Mouse (Mus musculus) myocyte (in vitro differentiated cells): Measurements from ENCODE around the gene Taf6l. TPM values are rescaled to one million over a fixed set of nuclear protein-coding genes. Genes with fewer than 3 reads are reported as not detected.

ENCODE experiments used
- H3K27me3 ChIP-seq: one replicate; pipeline ENCODE4 v1.6.1; 2011; ENCODE audit not compliant: control insufficient read depth, insufficient read depth, insufficient read length
- H3K36me3 ChIP-seq: one replicate; pipeline ENCODE4 v1.6.1; 2011; ENCODE audit not compliant: control insufficient read depth, insufficient read depth
- H3K4me2 ChIP-seq: one replicate; pipeline ENCODE4 v1.6.1; 2011; ENCODE audit warnings: low read depth, control low read depth
- H3K4me3 ChIP-seq: one replicate; pipeline ENCODE4 v1.5.1; 2011; ENCODE audit warnings: mild to moderate bottlenecking, control low read depth, moderate library complexity
- H3K79me2 ChIP-seq: one replicate; pipeline ENCODE4 v1.6.1; 2011; ENCODE audit not compliant: control insufficient read depth, insufficient read depth
- H3ac ChIP-seq: one replicate; pipeline ENCODE4 v1.6.1; 2011; ENCODE audit not compliant: control insufficient read depth, insufficient read length
- CEBPB ChIP-seq: IDR thresholded peaks from 2 replicates; pipeline ENCODE4 v1.6.1; 2011; ENCODE audit warnings: mild to moderate bottlenecking, moderate library complexity; ENCODE audit not compliant: poor library complexity, insufficient read depth, severe bottlenecking
- E2F4 ChIP-seq: IDR thresholded peaks from one replicate; pipeline ENCODE4 v1.6.1; 2011; ENCODE audit warnings: mild to moderate bottlenecking, control low read depth, moderate library complexity; ENCODE audit not compliant: insufficient read depth
- MAX ChIP-seq: IDR thresholded peaks from one replicate; pipeline ENCODE4 v1.6.1; 2011; ENCODE audit warnings: low read depth, mild to moderate bottlenecking, control low read depth
- MYOD1 ChIP-seq, 3 experiments: IDR thresholded peaks; one replicate each; pipeline ENCODE4 v1.6.1; 2011; ENCODE audit warnings: control low read depth in 2 of 3, low read depth in 2 of 3, mild to moderate bottlenecking in 2 of 3, moderate library complexity in 1 of 3; ENCODE audit not compliant: insufficient read length in 2 of 3, control insufficient read depth in 1 of 3
- MYOG ChIP-seq, 3 experiments: IDR thresholded peaks; one replicate each; pipeline ENCODE4 v1.6.1; 2011; ENCODE audit warnings: control low read depth in 2 of 3, low read depth in 2 of 3, mild to moderate bottlenecking in 2 of 3; ENCODE audit not compliant: insufficient read length in 2 of 3, control insufficient read depth in 1 of 3, insufficient read depth in 1 of 3
- POLR2A ChIP-seq: IDR thresholded peaks from one replicate; pipeline ENCODE4 v1.6.1; 2011; ENCODE audit warnings: low read depth, mild to moderate bottlenecking, control low read depth, moderate library complexity; ENCODE audit not compliant: insufficient read length
- POLR2AphosphoS2 ChIP-seq: IDR thresholded peaks from one replicate; pipeline ENCODE4 v1.6.1; 2011; ENCODE audit warnings: low read depth, control low read depth; ENCODE audit not compliant: insufficient read length
- REST ChIP-seq: IDR thresholded peaks from one replicate; pipeline ENCODE4 v1.6.1; 2011; ENCODE audit warnings: mild to moderate bottlenecking, control low read depth, moderate library complexity; ENCODE audit not compliant: insufficient read depth, insufficient read length
- SRF ChIP-seq: IDR thresholded peaks from one replicate; pipeline ENCODE4 v1.6.1; 2011; ENCODE audit warnings: low read depth; ENCODE audit not compliant: control insufficient read depth, insufficient read length
- TCF12 ChIP-seq: IDR thresholded peaks from one replicate; pipeline ENCODE4 v1.6.1; 2011; ENCODE audit warnings: mild to moderate bottlenecking, control low read depth; ENCODE audit not compliant: poor library complexity, insufficient read depth, severe bottlenecking
- TCF3 ChIP-seq: IDR thresholded peaks from one replicate; pipeline ENCODE4 v1.6.1; 2011; ENCODE audit warnings: low read depth, control low read depth; ENCODE audit not compliant: insufficient read length
- USF1 ChIP-seq: IDR thresholded peaks from one replicate; pipeline ENCODE4 v1.6.1; 2011; ENCODE audit warnings: low read depth, mild to moderate bottlenecking, control low read depth, moderate library complexity
- polyA plus RNA-seq: library from polyadenylated mRNA; unstranded; fragments of >200 nt; fragmentation: generic; extraction: Trizol; gene quantifications from one replicate; pipeline ENCODE4 v1.2.1, GENCODE M21; 2012; ENCODE audit warnings: missing spikeins

Gene Taf6l
- polyA plus RNA-seq, 1 experiment: 19.6 TPM

DNA sequence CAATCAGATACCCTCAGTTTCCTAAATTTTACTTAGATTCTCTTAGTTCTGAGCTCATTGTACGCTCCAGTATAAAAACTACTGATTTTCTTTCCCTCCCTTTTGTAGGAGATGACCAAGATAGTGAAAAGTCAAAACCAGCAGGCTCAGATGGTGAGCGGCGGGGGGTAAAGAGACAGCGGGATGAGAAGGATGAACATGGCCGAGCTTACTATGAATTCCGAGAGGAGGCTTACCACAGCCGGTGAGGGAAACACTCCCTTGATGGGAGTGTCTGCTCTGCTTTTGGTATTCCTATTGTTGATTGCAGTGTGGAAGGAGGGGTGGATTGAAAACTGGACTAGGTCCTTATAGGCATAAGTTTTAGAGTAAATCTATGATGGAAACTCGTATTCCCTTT is 36.5 kb upstream of the Taf6l start:
- no peaks in the 10 kb centered on the region for H3K27me3 ChIP-seq
- TF ChIP-seq SRF (no peak), POLR2AphosphoS2 (no peak), MYOD1 (IDR thresholded peaks at IDR 0.05; ENCODE audit: control insufficient read depth in 1 of 3, insufficient read length in 2 of 3, low read depth in 2 of 3) (no peak), E2F4 (no peak), MYOG (IDR thresholded peaks at IDR 0.05; ENCODE audit: control insufficient read depth in 1 of 3, insufficient read depth in 1 of 3, insufficient read length in 2 of 3, low read depth in 2 of 3) (no peak), POLR2A (no peak), USF1 (no peak), TCF3 (no peak), TCF12 (no peak), MAX (no peak), CEBPB (no peak), REST (no peak)
- peak overlapping the region; percentile 96 for H3K4me3 ChIP-seq
- H3ac ChIP-seq: no peak overlapping the region
- peaks cover 46% of the 10 kb centered on the region for H3K36me3 ChIP-seq
- peak overlapping the region; percentile 58 for H3K4me2 ChIP-seq
- H3K79me2 ChIP-seq: peaks cover 58% of the 10 kb centered on the region

DNA sequence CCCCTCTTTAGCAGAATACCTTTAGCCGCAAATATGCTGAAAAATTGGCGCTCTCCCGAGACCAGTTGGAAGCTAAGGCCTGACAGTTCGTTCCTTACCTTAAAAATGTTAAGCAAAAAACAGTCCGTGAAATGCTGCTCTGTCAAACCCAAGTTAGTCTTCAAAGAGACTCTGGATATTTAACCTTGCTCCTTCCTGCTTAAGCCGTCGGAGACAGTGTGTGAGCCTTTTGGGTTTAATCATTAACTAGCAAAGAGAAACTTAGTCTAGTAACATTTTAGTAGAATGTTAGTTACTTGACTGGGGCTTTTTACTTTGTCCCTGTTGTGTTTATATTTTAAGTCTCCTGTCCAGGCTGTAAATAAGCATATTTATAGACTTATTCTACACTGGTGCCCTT is 34.9 kb upstream of the Taf6l start:
- peaks cover 31% of the 10 kb centered on the region for H3K36me3 ChIP-seq
- peak overlapping the region; percentile 96 for H3K4me3 ChIP-seq
- peak overlapping the region; percentile 75 for H3K4me2 ChIP-seq
- peak overlapping the region; percentile 84 for H3ac ChIP-seq
- no peaks in the 10 kb centered on the region for H3K27me3 ChIP-seq
- TF ChIP-seq POLR2A (no peak), USF1 (no peak), TCF3 (no peak), MYOG (IDR thresholded peaks at IDR 0.05; ENCODE audit: control insufficient read depth in 1 of 3, insufficient read depth in 1 of 3, insufficient read length in 2 of 3, low read depth in 2 of 3) (no peak), MYOD1 (IDR thresholded peaks at IDR 0.05; ENCODE audit: control insufficient read depth in 1 of 3, insufficient read length in 2 of 3, low read depth in 2 of 3) (no peak), TCF12 (no peak), REST (no peak)
- peaks cover 73% of the 10 kb centered on the region for H3K79me2 ChIP-seq

DNA sequence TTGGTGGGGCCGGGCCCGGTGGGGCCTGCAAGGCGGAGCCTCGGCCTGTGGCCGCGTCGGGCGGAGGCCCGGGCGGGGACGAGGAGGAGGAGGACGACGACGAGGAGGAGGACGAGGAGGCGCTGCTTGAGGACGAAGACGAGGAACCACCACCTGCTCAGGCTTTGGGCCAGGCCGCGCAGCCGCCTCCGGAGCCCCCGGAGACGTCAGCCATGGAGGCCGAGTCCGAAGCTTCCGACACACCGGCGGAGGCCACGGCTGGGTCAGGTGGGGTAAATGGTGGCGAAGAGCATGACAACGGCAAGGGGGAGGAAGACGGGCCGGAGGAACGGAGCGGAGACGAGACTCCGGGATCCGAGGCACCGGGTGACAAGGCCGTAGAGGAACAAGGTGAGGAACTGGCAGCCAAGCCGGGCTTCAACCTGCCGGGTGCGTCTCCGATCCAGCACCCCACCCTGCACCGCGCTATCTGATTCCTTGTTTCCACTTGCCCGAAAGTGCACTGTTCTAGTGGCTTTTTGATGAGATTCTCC is 34.3 kb upstream of the Taf6l start:
- Histone ChIP-seq H3K36me3 (peaks cover 30% of the 10 kb centered on the region), H3ac (peak overlapping the region; percentile 84), H3K79me2 (peaks cover 77% of the 10 kb centered on the region), H3K4me2 (peak overlapping the region; percentile 75), H3K4me3 (peak overlapping the region; percentile 96), H3K27me3 (no peaks in the 10 kb centered on the region)
- peak in 1 of 3 experiments; percentile 11 for TF ChIP-seq MYOD1 (IDR thresholded peaks at IDR 0.05; ENCODE audit: control insufficient read depth in 1 of 3, insufficient read length in 2 of 3, low read depth in 2 of 3)
- TF ChIP-seq CEBPB: no peak
- peak; percentile 13 for TF ChIP-seq POLR2AphosphoS2
- peak in 1 of 3 experiments; percentile 0 for TF ChIP-seq MYOG (IDR thresholded peaks at IDR 0.05; ENCODE audit: control insufficient read depth in 1 of 3, insufficient read depth in 1 of 3, insufficient read length in 2 of 3, low read depth in 2 of 3)
- TF ChIP-seq SRF: no peak

DNA sequence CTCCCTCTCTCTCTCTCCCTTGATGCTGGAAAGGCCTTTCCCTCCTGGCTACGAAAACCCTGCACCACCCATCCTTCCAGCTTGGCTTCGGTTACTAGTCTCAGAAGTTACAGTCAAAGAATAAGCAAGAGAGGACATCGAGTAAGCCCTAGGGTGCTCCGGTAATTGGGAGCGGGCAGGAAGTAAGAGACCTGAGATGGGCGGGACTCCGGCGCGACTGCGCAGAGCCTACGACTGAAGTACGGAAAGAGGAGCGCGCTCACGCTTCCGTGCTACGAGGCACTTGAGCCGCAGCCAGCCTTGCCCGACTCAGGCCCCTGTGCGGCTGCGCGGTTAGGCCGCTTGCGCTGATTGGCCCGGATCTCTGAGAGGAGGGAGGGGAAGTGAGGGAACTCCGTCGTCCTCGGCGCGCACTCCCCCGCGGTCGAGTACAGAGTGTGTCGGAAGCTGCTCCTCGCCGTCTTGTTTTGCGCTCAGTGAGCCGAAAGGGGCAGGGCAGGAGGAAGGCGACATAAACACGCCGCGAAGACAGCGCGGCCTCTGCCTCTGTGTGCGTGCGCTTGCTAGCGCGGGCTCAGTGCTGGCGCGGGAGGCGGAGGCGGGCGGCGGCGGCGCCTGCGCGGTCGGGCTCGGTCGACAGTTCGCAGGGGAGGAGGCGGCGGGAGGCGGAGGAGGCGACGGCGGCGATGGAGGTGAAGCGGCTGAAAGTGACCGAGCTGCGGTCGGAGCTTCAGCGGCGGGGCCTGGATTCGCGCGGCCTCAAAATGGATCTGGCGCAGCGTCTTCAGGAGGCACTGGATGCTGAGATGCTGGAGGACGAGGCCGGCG is 33.6 kb upstream of the Taf6l start, which contains the start of gene Hnrnpul2:
Hnrnpul2 (plus strand) TSS at position 415 of the 828 bp plus-strand sequence.
- Histone ChIP-seq H3K4me2 (peak within 1 kb of the TSS; percentile 91), H3K27me3 (no peaks in the 10 kb centered on the region), H3ac (peak within 1 kb of the TSS; percentile 84), H3K4me3 (peak within 1 kb of the TSS; percentile 96), H3K36me3 (peaks cover 30% of the 10 kb centered on the region), H3K79me2 (peaks cover 81% of the 10 kb centered on the region)
- TF ChIP-seq POLR2AphosphoS2 (peak; percentile 87), USF1 (no peak), SRF (no peak), TCF3 (no peak), REST (no peak), POLR2A (peak; percentile 92), MYOG (IDR thresholded peaks at IDR 0.05; ENCODE audit: control insufficient read depth in 1 of 3, insufficient read depth in 1 of 3, insufficient read length in 2 of 3, low read depth in 2 of 3) (peak in 2 of 3 experiments; percentile 1 to 23)
